Mouse (Mus musculus): Measurements from ENCODE around the gene Trim34b.

- TF ChIP-seq CTCF (IDR thresholded peaks at IDR 0.05; ENCODE audit: low read depth) (no peak), EP300 (IDR thresholded peaks at IDR 0.05; ENCODE audit: low read depth) (no peak)
These were observed 7.2 kb upstream of the Trim34b start for GRCm38 (mm10) chr7:104322028-104322427.

All from heart, postnatal 0 days (tissue).